Mouse (Mus musculus) adrenal gland, adult 18-20 months (tissue): ENCODE data around the gene Arhgap6. TPM values are rescaled to one million over a fixed set of nuclear protein-coding genes. Genes with fewer than 3 reads are reported as not detected.

Source experiments
- DNase-seq, 2 experiments: peaks; one replicate each; pipeline ENCODE4 v3.0.0; 2021 to 2022; ENCODE audit warnings: low spot score in 2 of 2
- total RNA-seq, 2 experiments: library from RNA; stranded (reverse); gene quantifications; 1 replicate in 1 of 2; 2 replicates in 1 of 2; pipeline ENCODE4 v1.2.3; 2021

Gene Arhgap6
- total RNA-seq, 2 experiments from 2014 or later: 1.7 to 2.6 TPM

DNA sequence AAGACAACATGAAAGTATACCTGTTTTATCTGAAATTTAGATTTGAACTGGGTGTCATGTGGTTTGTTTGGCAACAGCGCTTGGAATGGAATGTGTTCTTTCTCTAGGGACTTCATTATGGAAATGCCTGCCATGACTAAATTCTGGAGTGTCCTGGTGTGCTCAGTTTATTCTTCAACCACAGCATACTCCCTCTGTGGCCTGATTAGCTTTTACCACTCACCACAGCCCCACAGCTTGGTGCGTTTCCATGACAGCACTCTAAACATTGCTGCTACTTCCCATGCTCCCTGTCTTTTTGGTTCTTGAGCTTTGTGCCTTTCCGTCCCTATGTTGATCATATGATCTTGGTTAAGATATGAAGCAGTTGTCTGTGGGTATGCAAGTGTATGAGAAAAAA is 182.9 kb downstream of the Arhgap6 start:
- DNase-seq: no peak

DNA sequence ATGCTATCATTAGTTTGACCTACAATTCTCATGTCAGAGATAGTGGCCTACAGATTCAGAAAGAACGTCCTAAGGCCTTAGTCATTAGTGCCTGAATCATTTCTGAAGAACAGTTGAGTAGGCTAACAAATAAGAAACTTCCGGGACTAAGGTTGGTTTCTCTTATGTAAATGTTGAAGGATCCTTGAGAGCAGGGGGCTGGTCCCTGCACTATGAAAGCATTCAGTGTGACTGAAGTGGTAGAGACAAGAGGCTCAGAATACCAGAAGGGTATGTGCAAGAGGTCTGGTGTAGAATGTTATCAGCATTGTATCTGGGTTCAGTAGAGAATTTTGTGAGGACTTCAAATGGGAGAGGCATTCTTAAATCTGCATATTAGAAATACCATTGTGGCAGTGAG is 185.5 kb downstream of the Arhgap6 start:
- DNase-seq: no peak

DNA sequence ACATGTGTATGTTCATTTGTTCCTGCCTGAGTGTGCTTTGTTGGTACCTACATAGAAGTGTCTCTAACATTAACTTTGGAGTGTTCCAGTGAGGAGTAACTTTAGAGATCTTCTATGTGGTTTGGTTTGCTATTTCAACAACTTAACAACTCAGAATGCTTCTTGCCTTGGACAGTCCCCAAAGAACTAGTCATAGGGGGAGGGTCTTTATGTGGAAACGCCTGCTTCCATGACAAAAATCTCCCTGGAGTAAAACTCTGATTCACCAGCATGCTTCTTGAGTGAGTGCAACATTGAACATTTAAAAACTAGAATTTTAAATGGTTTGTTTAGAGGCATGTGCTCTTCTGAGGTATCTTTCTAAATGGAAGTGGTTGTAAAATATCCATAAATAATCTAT is 212.2 kb downstream of the Arhgap6 start:
- no peak for DNase-seq

DNA sequence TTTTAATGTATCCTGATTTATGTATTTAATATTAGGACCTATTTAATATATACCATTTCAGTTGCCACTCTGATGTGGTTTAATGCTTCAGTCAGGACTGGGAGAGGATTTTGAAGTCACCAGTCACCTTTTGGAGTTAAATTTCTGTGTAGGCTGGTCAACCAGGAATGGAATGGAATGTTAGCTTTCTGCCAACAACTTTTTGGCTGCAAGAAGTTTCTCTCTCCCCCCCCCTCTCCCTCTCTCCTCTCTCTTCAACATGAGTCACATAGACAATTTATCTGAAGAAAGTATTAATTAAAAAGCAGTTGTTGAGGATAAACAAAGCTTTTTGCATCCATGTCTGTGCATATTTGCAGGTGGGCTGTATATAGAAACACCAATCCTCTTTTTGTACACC is 217.8 kb downstream of the Arhgap6 start:
- DNase-seq: no peak

DNA sequence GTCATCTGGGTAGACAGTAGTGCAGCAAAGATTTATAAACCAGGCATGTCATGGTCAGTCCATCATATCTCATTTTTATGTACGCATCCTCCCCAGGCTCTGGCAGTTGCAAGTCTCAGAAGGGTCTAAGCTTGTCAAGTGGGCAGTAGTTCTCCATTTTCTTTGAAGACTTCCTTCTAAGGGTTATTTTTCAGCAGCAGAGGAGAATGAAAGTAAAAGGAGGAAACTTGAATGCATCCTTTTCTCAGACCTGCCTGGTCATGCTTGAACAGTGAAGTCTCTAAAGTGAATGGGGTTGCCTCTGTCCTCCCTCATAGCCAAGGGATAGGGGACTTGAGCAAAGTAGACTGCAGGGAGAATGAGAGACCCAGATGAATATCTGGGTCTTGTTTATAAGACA is 239.5 kb downstream of the Arhgap6 start:
- no peak for DNase-seq

DNA sequence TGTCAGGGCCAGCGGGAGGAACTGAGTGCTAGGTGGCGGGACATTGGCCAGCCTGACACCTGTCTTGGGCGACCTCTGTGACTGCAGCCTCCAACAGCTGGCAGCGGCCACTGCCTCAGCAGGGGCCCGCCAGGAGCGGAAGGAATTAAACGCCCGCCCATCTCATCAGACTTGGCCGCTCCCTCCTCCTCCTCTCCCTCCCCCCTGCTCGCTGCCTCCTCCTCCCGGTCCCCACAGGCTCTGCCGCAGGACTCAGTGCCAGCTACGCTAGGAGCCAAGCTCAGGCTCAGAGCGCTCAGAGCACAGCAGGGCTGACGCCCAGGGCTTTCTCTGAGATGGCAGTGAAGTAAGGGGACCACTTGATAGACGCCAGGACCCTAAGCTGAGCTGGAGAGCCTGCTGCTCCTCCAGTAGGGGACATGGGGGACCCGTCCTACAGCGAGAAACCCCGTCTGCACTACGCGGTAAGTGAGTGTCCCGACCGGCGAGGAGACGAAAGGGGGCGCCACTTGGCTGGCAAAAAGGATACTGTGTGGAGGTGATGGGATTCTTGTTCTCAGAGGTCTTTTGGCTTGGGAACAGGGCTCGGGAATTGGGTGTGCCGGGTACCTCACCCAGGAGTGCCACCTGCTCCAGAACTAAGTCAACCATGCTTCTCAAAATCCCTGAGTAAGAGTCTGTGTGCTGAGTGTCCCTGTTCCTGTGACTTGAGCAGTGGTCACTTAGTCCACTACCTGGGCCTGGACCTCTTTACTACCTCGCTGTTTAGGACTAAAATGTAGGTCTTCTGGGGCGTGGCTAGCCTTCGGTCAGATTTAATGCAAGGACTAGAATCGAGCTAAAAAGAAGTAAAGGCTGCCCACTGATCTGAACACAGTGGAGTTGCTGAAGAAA is 241.8 kb downstream of the Arhgap6 start:
- peak; percentile 39 to 53 for DNase-seq

DNA sequence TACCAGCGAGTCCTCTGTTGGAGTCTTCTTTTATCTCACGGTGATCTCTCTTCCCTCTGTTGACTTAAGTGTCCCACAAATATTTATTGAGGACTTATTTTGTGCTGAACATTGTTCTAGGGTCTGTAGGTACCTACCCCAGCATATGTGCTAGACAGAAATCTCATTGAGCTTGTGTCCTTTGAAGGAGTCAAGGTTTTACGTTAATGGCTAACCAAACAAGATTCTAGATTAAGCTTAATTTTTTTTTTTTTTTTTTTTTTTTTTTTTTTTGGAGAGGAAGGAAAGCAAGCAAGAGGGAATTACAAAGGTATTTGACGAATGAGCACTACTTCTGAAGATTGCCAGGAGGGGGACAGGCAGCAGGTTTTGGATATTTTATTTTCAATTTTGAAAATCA is 242.5 kb downstream of the Arhgap6 start:
- DNase-seq: no peak

DNA sequence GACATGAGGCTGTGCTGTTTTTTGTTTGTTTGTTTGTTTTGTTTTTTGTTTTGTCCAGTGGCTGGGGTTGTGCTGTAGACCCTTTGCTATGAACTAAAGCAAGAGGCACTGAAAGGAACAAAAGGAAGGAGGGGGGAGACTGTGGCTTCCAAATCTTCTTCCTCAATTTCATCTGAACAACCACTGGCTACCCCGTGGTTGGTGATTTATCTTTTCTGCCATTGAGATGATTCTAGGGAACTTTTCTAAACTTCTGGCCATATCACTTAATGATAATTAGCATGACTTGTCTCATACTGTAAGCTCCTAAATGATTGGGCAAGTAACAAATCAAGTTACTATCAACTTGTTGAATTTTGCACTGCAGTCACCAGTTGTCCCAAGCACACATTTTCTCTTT is 249.0 kb downstream of the Arhgap6 start:
- DNase-seq: no peak

DNA sequence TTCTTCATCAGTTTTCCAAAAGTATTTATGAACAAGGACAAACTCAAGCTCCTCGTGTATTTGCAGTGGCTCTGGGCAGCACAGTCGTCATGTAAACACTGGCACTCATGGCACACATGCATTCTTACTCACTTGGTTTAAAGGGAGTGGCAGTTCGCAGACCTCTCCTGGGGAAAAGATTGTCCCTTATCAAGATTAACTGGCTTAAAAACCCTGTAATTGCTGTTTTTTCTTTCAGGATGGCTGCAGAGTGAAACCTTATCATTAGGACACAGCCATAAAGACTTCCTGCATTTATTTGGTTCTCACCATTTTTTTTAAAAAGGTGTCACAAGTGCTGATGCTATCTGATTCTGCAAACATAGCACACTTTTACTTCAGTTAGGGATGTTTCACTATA is 252.7 kb downstream of the Arhgap6 start:
- no peak for DNase-seq

DNA sequence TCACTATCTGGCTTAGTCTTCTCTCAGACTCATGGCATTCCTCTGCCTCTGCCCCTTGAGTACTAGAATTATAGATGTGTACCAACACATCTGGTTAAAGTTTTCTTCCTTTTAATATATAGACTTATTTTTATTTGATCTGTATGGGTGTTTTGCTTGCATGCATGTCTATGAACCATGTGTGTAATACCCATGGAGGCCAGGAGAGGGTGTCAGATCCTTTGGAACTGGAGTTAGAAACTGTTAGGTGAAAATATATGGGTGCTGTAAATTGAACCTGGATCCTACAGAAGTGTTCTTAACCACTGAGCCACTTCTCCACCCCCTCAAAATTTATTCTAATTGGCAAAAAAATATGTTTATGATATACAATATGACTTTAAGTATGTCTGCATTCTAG is 254.7 kb downstream of the Arhgap6 start:
- no peak for DNase-seq

DNA sequence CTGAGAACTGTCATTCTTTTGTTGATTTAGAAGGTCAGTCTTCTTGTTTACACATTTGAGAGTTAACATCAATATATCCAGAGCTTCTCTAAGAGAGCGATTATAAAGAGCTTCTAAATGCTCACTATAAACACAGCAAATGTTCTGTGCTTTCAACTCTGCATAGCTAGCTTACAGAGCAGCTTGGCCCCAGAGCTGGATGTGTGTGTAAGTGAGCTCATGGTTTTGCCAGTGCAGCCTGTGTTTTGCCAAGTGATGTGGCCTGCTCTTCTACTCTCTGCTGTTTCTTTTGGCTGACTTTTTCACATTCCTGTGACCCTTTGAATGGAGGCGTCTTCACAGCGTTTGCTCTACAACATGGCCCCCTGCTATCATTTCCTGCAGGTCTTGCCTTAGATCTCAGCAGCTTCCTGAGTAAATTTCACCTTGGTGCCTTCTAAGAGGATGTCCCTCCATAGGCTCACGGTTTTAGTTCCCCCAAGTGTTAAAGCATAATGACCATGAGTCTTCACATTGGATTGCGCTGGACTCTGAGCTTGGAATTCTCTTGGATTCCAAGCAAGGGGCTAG is 259.1 kb downstream of the Arhgap6 start:
- DNase-seq: no peak

DNA sequence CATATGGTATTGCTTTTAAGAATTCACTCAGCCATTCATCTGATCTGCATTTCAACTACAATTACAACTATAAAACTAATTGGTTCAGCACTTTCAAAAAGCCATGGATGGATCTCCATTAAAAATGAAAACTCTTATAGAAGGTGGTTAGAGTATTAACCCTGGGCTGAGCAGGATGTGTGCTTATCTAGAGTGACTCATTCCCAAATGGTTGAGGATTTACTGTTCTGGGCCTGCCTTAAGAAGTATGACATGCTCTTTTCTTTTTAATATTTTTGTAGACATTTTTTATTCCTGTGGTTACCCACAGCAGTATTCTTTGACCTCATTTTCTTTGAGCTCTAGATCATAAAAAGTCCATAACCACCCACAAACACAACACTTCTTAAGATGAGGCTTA is 267.7 kb downstream of the Arhgap6 start:
- DNase-seq: no peak

DNA sequence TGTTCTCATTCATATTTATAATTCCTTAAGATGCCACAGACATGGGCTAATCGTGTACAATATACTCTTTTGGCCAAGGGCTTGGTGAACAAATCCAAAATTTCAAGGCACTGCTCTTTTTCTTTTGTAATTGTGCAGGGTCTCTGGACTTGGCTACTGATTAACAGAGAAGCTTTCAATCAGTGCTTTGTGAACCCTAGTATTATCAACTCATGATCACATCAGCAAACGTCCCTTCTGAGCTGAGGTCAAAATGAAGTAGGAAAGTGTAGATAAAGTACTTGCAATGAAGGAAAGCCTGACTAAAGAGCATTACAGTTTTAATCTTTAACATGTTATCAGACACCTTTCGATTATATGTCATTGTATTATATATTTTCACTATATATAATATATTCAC is 270.4 kb downstream of the Arhgap6 start:
- no peak for DNase-seq

DNA sequence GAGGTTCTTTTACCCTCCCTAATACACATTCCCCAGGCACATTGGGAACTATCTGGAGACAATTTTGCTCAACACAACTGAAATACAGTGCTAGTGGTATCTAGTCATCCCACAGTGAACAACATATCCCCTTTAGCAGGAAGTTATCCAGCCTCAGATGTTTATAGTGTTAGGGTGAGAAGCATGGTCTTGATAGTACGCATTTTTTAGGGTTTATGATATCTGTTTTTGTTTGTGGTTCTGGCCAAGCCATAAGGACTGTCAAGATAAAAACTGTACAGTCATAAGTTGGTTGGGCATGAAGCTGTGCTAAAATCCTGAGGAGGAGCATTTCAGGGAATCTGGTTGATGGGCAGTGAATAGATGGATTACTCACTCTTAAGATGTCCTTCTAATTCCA is 271.0 kb downstream of the Arhgap6 start:
- DNase-seq: no peak

DNA sequence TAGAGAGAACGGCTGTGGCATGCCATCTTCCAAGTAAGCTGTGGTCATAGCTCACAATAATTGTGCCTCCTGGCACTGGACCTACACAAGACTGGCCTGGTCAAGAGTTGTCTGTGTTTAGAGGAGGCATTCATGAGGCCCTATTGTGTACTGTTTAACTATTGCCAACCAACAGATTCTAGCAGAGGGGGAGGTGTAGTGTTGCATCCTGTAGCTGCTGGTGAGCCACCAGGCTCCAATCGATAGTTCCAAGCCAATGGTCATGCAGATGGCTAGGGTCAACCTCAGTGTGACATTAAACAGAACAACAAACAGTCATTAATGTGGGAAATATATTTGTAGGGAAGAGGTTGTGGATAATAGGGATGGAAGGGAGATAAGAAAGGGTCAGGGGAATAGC is 280.1 kb downstream of the Arhgap6 start:
- no peak for DNase-seq

DNA sequence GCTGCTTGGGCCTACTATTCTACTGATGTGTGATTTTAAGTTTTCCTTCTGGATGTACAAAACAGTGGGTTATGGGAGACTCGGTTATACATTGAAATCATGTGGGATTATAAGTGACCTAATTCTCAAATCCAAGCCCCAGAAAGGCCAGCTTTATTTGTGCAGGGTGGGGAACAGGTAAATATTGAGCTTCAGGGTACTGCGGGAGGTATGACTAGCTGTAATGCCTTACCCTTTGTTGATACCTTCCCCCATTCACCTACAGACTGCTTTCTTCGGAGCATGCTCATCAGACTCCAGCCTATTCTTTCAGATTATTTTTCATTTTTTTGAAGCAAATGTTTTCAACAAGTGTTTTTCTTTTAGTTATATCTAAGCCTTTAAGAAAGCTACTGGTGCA is 286.7 kb downstream of the Arhgap6 start:
- no peak for DNase-seq

DNA sequence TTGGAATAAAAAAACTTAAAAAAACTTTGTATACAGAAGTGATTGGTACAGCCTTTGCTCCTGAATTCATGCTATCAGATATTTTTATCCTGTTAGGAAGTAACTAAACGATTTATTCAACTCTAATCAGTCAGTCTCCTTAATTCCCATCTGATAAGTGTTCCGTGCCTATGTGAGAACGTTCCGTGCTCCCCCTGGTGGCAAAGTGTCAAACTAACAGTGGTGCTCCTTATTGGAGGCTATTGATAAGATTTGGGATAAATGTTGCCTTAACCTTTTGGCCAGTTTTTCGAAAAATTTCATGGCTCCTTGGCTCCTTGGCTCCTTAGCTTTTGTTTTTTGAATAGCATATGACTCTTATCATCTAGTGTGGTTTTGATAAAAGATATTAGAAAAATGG is 291.0 kb downstream of the Arhgap6 start:
- DNase-seq: peak; percentile 48 to 51

DNA sequence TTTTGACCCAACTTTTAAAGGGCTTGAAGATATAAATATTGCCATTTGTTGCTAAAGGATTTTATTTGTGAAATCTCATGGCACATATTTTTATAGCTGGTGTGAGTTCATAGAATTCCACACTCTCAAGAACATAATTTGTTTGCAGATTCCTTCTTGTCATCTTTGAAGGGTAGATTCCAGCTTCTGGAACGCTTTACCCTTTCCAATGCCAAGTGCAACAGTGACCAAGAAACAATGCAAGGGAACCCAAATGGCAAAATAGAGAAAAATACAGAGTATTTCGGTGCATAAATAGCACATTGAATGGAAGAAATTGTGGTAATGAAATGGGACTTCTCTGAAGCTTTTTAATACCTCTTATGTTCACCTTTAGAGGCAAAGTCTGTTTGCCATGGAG is 294.3 kb downstream of the Arhgap6 start:
- DNase-seq: no peak

DNA sequence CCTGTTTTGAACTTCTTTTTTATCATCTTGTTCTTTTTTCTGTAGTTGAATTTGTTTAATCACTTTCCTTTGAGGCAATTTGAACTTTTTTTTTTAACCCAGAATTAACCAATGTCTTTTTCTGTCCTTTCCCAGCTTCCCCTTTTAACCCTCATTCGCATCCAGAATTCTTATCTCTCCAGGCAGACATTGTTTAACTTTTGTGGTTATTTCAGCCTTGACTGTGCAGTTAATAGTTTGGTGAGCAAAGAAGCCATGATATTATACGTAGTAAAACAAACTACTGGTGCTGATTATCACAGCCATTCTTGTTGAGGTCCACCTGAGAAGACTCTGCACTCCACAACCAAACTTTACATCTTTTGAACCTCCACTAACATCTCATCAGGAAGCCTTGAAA is 299.7 kb downstream of the Arhgap6 start:
- no peak for DNase-seq

DNA sequence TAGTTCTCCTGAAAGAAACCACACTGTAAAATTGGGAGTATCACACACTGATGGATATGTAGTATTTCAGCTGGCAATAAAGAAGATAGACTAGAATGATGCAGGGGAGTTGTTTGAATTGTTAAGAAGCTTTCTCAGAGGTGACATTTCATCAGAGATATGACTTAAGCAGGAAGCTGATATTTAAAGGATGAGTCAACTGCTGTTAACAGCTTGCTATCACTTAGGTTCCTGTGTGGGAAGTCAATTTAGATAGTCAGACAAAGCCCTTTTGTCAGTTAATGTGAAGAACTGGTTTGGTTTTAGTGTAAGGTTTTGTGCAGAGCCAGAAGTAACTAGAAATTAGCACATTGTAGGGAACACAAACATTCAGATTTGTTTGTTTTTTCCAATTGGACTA is 300.7 kb downstream of the Arhgap6 start:
- DNase-seq: no peak

DNA sequence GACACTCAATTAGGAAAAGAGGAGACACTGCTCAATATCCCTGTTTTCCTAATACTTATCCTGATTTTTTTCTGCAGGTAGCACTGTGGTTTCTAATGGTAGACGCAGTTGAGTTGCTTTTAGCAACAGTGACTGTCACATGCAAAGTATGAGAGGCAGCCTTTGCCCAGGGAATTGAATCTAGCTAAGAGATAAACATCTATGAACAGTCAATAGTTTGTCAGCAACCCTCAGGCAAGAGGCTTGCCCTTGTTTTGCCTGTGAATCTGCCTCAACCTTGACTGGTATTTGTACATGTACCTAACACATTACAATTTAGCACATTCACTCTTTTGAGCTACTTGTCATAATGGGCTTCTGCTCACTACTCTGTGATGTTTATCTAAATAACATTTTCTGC is 307.8 kb downstream of the Arhgap6 start:
- DNase-seq: no peak

DNA sequence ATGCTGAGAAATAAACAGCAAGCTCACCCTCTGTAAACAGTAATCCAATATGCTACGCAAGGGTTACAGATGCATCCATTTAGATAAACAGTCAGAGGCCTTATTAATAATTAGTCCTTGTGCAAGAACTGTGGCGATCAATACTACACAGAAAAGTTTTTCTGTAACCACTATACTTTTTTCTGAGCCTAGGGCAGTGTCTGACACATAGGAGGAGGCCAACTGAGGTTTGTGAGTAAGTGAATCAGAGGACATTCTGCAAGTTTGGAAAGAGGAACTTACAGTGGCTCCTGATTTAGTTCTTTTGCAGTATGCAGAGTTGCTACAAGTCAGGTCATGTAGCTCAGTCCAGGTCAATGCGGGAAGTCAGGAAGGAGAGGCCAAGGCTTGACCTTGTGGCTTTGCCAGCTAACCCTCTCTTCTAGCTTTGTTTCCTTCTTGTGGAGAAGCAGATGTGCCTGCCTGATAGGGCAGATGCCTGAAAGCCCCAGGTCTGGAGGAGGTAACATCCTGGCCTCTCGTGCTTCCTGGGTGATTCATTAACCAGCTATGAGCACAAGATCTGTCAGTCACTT is 311.2 kb downstream of the Arhgap6 start:
- no peak for DNase-seq

DNA sequence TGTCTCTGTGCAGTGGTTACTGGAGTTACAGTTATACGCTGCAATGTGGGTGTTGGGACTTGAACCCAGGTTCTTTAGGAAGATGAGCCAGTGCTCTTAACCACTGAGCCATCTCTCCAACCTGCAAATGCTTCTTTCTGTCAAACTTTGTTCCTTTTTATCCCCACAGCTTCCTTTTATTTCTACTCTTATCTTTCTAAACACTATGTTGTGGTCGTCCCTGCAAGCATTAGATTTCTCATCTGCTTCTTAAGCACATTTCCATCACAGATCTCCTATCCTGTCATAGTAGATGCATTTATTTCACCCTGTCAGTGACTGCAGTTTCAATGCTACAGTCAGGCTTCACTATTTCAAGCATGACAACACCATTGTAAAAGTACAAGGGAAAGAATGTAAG is 312.5 kb downstream of the Arhgap6 start:
- DNase-seq: no peak
